26 mouse cellular contexts compared by ENCODE assay signal in genomic region chr9:53910823-53911222, GRCm38 (mm10).
DNase-seq lines count a peak whose midpoint lies in the region; ATAC-seq and TF ChIP-seq lines count a peak whose summit lies in the region.
"Had no signal": no experiment of that assay in that cellular context is flagged by ENCODE, and none has a peak within 500 bp of the region (broad histone marks: within the 10 kb centered on the region; RNA-seq: fewer than 3 reads in every experiment).

No protein-coding gene starts in this region.

- H3K4me3 ChIP-seq in hindbrain, embryonic 13.5 days = no peak overlapping the region
- no peak overlapping the region for H3K4me3 ChIP-seq in hindbrain, embryonic 16.5 days (ENCODE audit: low read length)
- no peak overlapping the region for H3K4me3 ChIP-seq in left cerebral cortex, adult 2 months
- no peak overlapping the region for H3K4me3 ChIP-seq in midbrain, embryonic 16.5 days (ENCODE audit: low read depth, low read length)
- no peak overlapping the region for H3K4me3 ChIP-seq in midbrain, embryonic 10.5 days
- H3K4me3 ChIP-seq: embryonic facial prominence, embryonic 12.5 days; embryonic facial prominence, embryonic 15.5 days; gastrocnemius, adult 2 months; heart, embryonic 12.5 days; heart, embryonic 15.5 days; hindbrain, embryonic 10.5 days had no signal

- intact Hi-C loops in left cerebral cortex, adult 2 months (cut with DNase I) = loop anchor here (2.0 kb wide), 1 partner anchor 56 kb away; no protein-coding TSS in a partner anchor
- intact Hi-C loops in left cerebral cortex, postnatal 10 days (cut with DNase I) = no loop called here

- no peak for ATAC-seq in hindbrain, embryonic 13.5 days (ENCODE audit: low FRiP score)
- no peak for ATAC-seq in hindbrain, embryonic 16.5 days
- ATAC-seq in midbrain, embryonic 16.5 days = no peak
- ATAC-seq: forebrain, embryonic 14.5 days had no signal

- H3K27ac ChIP-seq in hindbrain, embryonic 13.5 days = peak overlapping the region; percentile 50; the same call in 1 of the 2 replicates
- no peak overlapping the region for H3K27ac ChIP-seq in hindbrain, embryonic 16.5 days (ENCODE audit: low read depth, low read length)
- H3K27ac ChIP-seq in left cerebral cortex, adult 2 months = peak overlapping the region; percentile 65
- 0 out of 2 replicates have a peak overlapping the region, but pooled peaks have one; percentile 20 for H3K27ac ChIP-seq in midbrain, embryonic 16.5 days (ENCODE audit: low read length)
- H3K27ac ChIP-seq in midbrain, embryonic 10.5 days (replicated peaks) = no peak overlapping the region
- H3K27ac ChIP-seq: embryonic facial prominence, embryonic 12.5 days; embryonic facial prominence, embryonic 15.5 days; gastrocnemius, adult 2 months; heart, embryonic 15.5 days; hindbrain, embryonic 10.5 days; hindbrain, embryonic 14.5 days had no signal

- no peak overlapping the region for H3K4me2 ChIP-seq in hindbrain, embryonic 13.5 days
- no peak overlapping the region for H3K4me2 ChIP-seq in hindbrain, embryonic 16.5 days (ENCODE audit: low read length)
- no peak overlapping the region for H3K4me2 ChIP-seq in midbrain, embryonic 16.5 days (ENCODE audit: low read length)
- H3K4me2 ChIP-seq: embryonic facial prominence, embryonic 12.5 days; embryonic facial prominence, embryonic 15.5 days; heart, embryonic 12.5 days; heart, embryonic 15.5 days; hindbrain, embryonic 14.5 days had no signal

- TF ChIP-seq CTCF in left cerebral cortex, adult 2 months (IDR thresholded peaks at IDR 0.05) = no peak

- H3K9ac ChIP-seq in hindbrain, embryonic 13.5 days = no peak overlapping the region
- H3K9ac ChIP-seq in hindbrain, embryonic 16.5 days (ENCODE audit: low read depth, low read length) = no peak overlapping the region
- no peak overlapping the region for H3K9ac ChIP-seq in midbrain, embryonic 16.5 days (ENCODE audit: low read depth, low read length)
- H3K9ac ChIP-seq: embryonic facial prominence, embryonic 12.5 days; embryonic facial prominence, embryonic 15.5 days; forebrain, postnatal 0 days; heart, embryonic 12.5 days; heart, embryonic 15.5 days; hindbrain, embryonic 14.5 days had no signal

- no peak for DNase-seq in left cerebral cortex, adult 2 months (ENCODE audit: extremely low spot score in 1 of 2, low spot score in 2 of 2)
- DNase-seq in left cerebral cortex, postnatal 10 days (ENCODE audit: extremely low spot score in 1 of 2, low spot score in 2 of 2) = no peak
- no peak for DNase-seq in midbrain, embryonic 10.5 days (ENCODE audit: low spot score)
- DNase-seq in liver = no peak
- DNase-seq: adrenal gland, adult 2 months; adrenal gland, postnatal 14 days; cerebellum, adult 11 months; cerebellum, adult 9-11 months; cerebellum, postnatal 25 days; gastrocnemius, adult 2 months; gastrocnemius, postnatal 14 days; heart, adult 18-20 months; heart, postnatal 10 days; heart, postnatal 36 days had no signal

- H3K27me3 ChIP-seq in hindbrain, embryonic 13.5 days = no peaks in the 10 kb centered on the region
- no peaks in the 10 kb centered on the region for H3K27me3 ChIP-seq in hindbrain, embryonic 16.5 days (replicated peaks; ENCODE audit: control insufficient read depth, insufficient read depth, low read length)
- H3K27me3 ChIP-seq in midbrain, embryonic 16.5 days (ENCODE audit: control insufficient read depth, insufficient read depth, low read depth, low read length) = no peaks in the 10 kb centered on the region
- H3K27me3 ChIP-seq in midbrain, embryonic 10.5 days (ENCODE audit: low read depth, poor library complexity, severe bottlenecking) = no peaks in the 10 kb centered on the region
- H3K27me3 ChIP-seq: embryonic facial prominence, embryonic 12.5 days; embryonic facial prominence, embryonic 15.5 days; heart, embryonic 12.5 days; heart, embryonic 15.5 days had no signal

- 94% methylated on average over 2 of the region's 2 CpGs for WGBS in hindbrain, embryonic 13.5 days
- WGBS in hindbrain, embryonic 16.5 days = 85% methylated on average over 2 of the region's 2 CpGs
- WGBS in midbrain, embryonic 16.5 days = 94% methylated on average over 2 of the region's 2 CpGs
- WGBS in midbrain, embryonic 10.5 days = 85% methylated on average over 2 of the region's 2 CpGs

- H3K4me1 ChIP-seq in hindbrain, embryonic 13.5 days (replicated peaks) = peaks cover 11% of the 10 kb centered on the region
- H3K4me1 ChIP-seq in hindbrain, embryonic 16.5 days (ENCODE audit: control insufficient read depth, insufficient read depth, low read depth, low read length) = peaks cover 9% of the 10 kb centered on the region
- H3K4me1 ChIP-seq in midbrain, embryonic 16.5 days (ENCODE audit: control insufficient read depth, insufficient read depth, low read length) = peaks cover 10% of the 10 kb centered on the region
- no peaks in the 10 kb centered on the region for H3K4me1 ChIP-seq in midbrain, embryonic 10.5 days
- H3K4me1 ChIP-seq: embryonic facial prominence, embryonic 12.5 days; embryonic facial prominence, embryonic 15.5 days; heart, embryonic 12.5 days; heart, embryonic 15.5 days; hindbrain, embryonic 10.5 days had no signal

- H3K9me3 ChIP-seq in hindbrain, embryonic 13.5 days = no peaks in the 10 kb centered on the region
- H3K9me3 ChIP-seq in hindbrain, embryonic 16.5 days (ENCODE audit: control insufficient read depth, low read length) = no peaks in the 10 kb centered on the region
- no peaks in the 10 kb centered on the region for H3K9me3 ChIP-seq in midbrain, embryonic 16.5 days (replicated peaks; ENCODE audit: control insufficient read depth, low read length, poor library complexity, severe bottlenecking)
- no peaks in the 10 kb centered on the region for H3K9me3 ChIP-seq in midbrain, embryonic 10.5 days (replicated peaks)
- H3K9me3 ChIP-seq: embryonic facial prominence, embryonic 12.5 days; embryonic facial prominence, embryonic 15.5 days; G1E; heart, embryonic 12.5 days; heart, embryonic 15.5 days; hindbrain, embryonic 10.5 days had no signal

- H3K36me3 ChIP-seq in hindbrain, embryonic 13.5 days = no peaks in the 10 kb centered on the region
- H3K36me3 ChIP-seq in hindbrain, embryonic 16.5 days (ENCODE audit: control insufficient read depth, insufficient read depth, low read length) = 0 out of 2 replicates have a peak, but pooled peaks cover 2% of the 10 kb centered on the region
- H3K36me3 ChIP-seq in midbrain, embryonic 16.5 days (ENCODE audit: control insufficient read depth, insufficient read depth, low read length) = no peaks in the 10 kb centered on the region
- no peaks in the 10 kb centered on the region for H3K36me3 ChIP-seq in midbrain, embryonic 10.5 days
- H3K36me3 ChIP-seq: embryonic facial prominence, embryonic 12.5 days; embryonic facial prominence, embryonic 15.5 days; G1E; heart, embryonic 12.5 days; heart, embryonic 15.5 days; hindbrain, embryonic 10.5 days had no signal

Comparison
In these comparisons a context has a peak if more than half of its experiments do, and no peak if none do; other contexts are left out.
1. H3K27ac ChIP-seq: peak in hindbrain, embryonic 13.5 days (single experiment), left cerebral cortex, adult 2 months (single experiment) and midbrain, embryonic 16.5 days (single experiment); none in hindbrain, embryonic 16.5 days (single experiment) and midbrain, embryonic 10.5 days (single experiment).